Mouse (Mus musculus): ENCODE measurements around the gene Tmem222.
A peak's percentile ranks its signal among the peaks of the same experiment; 100 is the strongest.

Tmem222 gene

DNA sequence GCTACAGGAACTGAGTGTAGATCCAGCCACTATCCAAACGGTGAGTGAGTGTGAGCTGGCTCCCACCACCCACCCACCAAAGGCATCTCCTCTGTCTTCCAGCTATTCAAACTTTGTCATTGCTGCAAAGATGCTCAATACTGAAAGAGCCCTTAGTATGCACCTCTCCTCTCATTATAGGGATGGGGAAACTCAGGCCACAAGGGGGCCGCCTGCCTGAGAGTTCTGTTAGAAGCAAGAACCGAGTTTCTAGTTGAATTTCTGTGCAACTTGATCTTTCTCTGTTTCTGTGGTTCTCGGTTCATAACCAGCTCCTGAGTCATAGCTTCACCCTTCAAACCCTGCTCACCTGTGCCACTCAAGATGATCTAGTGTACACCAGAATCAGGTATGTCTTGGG lies 25.5 kb downstream of the Tmem222 start:
- DNase-seq (ENCODE audit: low read depth, low spot score): no peak

DNA sequence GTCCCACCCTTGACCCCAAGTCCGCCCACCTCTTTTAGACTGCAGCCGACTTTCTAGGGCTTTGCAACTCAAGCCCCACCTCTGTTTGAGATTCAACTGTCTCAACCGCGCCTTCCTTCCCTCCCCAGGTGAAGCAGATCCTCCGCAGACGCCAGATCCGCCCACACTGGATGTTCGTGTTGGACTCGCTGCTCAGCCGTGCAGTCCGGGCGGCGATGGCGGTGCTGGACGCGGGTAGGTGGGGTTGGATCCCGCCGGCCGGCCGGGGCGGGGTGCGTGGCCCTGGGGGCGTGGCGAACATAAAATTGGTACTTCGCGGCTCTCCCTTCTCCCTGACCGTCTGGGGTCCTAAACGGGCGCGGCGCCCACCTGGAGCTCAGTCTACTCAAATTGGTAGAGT lies 26.4 kb downstream of the Tmem222 start:
- DNase-seq (ENCODE audit: low read depth, low spot score): no peak

DNA sequence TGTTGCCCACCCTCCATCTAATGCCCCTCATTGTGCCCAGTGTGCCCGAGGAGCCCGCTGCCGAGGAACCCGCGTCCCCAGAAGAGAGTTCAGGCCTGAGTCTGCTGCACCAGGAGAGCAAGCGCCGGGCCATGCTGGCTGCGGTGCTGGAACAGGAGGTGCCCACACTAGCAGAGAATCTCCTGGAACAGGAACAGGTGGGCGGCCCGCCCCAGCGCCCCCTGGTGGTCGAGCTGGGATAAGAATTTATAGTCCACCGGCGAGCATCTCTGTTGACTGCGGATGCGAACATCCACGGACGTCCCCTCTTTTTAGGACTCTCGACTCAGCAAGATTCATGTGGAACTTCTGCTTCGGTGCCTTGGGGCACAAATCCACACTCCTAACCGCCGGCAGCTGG lies 27.0 kb downstream of the Tmem222 start:
- peak; percentile 55 for DNase-seq (ENCODE audit: low read depth, low spot score)

GRCm38 (mm10) chr4:133247806-133248449 lies 29.7 kb downstream of the Tmem222 start:
- DNase-seq (ENCODE audit: low read depth, low spot score): peak; percentile 69

DNA sequence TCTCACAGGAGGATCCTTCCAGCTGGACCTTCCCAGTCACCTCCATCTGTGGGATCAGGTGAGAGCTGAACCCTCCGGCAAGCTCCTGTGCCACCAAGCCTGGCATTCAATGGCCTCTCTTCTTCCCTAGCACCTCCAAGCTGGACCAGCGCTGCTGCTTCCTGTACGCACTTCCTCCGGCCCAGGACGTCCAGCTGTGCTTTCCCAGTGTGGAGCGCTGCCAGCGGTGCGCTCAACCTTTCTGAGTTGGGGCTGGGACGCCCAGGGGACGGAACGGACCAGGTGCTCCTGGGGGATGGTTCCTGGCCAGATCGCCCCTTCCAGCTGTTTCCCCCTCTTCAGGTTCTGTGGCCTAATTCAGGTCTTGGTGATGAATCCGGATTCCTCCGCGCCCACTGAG lies 30.5 kb downstream of the Tmem222 start:
- no peak for DNase-seq (ENCODE audit: low read depth, low spot score)

DNA sequence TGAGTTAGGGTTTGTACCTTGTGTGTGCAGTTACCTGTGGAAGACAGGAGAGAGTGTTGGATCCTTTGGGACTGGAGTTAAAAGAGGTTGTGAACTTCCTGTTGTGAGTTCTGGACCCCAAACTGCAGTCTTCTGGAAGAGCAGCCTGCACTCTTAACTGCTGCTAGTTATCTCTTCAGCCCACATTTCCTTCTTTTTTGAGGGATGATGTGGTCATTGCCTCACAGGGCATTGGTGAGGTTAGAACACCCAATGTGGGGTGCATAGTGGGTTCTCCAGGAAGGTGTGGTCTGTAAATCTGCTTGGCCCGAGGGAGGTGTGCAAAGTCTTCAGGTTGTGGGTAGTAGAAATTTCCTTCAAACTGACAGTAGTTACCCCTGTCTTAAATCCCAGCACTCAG lies 33.3 kb downstream of the Tmem222 start:
- DNase-seq (ENCODE audit: low read depth, low spot score): no peak

DNA sequence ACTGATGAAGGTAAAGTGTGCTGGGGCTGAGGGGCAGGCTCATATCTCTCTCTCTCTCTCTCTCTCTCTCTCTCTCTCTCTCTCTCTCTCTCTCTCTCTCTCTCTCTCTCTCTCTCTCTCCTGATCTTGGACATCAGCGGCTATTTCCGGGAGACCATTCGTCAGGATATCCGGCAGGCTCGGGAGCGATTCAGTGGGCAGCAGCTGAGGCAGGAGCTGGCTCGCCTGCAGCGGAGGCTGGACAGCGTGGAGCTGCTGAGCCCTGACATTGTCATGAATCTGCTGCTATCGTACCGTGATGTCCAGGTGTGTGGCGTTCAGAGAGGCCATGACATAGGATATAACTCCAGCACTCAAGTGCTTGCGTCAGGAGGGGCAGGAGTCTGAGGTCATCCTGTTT lies 34.1 kb downstream of the Tmem222 start:
- DNase-seq (ENCODE audit: low read depth, low spot score): no peak

DNA sequence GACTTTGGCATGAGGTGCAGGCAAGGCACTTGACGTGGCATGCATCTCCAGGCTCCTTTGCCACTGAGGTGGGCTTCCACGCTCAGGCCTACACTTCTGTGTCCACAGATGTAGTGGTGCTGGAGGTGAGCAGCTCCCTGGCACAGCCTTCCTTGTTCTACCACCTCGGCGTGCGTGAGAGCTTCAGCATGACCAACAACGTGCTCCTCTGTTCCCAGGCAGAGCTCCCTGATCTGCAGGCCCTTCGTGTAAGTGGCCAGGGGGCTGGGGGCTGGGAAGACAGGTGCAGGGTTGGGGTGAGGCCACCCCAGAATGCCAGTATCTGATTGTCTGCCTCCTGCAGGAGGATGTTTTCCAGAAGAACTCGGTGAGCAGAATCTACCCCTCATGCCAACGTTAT lies 34.9 kb downstream of the Tmem222 start:
- DNase-seq (ENCODE audit: low read depth, low spot score): no peak

- peak; percentile 35 for DNase-seq (ENCODE audit: low read depth, low spot score)
Observed at GRCm38 (mm10) chr4:133241910-133242309, 35.7 kb downstream of the Tmem222 start.

DNA sequence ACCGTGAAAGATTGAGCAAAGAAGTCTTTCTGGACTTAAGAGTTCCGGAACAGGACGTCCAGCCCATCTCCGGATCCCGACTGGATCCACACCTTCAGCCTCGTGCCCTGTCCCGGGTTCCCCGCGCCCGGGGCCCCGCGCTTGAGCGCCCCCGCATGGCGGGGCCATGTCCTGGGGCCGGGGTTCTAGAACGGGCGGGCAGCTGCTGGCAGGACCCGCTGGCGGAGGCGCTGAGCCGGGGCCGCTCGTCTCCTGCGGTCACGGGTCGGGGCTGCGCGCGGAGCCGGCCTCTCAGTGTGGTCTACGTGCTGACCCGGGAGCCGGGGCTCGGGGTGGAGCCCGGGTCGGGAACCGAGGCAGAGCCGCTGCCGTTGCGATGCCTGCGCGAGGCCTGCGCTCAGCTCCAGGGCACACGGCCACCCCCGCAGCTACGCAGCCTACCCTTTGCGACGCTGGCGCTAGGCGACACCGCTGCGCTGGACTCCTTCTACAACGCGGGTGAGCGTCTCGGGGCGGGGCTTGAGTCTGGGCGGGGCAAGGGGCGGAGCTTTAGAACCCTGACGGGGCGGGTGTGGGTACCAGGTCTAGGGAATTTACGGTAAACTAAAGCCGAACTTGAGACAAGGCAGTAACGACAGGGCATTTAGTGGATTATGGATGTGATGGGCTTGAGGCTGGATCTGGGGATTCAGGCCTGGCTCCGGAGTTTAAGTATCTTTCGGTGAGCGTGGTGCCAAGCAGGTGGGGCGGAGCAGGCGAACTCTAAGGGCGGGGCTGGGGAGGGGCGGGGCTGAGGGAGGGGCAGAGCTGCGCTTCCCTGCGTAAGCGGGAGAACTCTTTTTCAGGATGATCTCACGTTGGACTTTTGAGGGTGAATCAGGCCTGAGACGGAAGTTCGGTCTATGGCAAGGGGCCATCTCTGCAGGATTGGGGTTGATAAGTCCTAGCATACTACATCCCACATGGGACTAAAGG lies 36.4 kb downstream of the Tmem222 start:
- peak; percentile 74 for DNase-seq (ENCODE audit: low read depth, low spot score)

DNA sequence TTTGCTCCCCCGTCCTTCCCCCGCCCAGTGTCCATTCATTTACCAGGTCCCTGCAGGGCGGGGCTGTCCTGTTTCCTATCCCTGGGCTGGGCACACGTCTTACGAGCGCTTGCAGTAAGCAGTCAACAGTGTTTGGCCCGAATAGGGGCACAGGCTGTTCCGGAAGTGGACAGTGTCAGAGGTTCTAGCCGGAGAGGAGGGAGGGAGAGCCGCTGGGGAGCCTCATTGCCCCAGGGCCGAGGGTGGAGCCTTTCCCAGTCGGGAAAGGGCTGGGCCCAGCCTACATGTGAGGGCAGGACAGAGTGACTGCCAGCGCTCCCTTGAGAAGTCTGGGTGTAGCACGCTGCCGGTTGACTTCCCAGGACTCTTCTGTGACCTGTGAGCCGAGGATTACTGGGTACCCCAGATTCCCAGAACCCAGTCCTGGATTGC lies 37.1 kb downstream of the Tmem222 start, which contains the start of gene Map3k6:
Map3k6 (plus strand) TSS at position 329 of the 432 bp plus-strand sequence.
- DNase-seq (ENCODE audit: low read depth, low spot score): peak; percentile 45

- no peak for DNase-seq (ENCODE audit: low read depth, low spot score)
Observed at GRCm38 (mm10) chr4:133237911-133238310, 39.7 kb downstream of the Tmem222 start.

DNA sequence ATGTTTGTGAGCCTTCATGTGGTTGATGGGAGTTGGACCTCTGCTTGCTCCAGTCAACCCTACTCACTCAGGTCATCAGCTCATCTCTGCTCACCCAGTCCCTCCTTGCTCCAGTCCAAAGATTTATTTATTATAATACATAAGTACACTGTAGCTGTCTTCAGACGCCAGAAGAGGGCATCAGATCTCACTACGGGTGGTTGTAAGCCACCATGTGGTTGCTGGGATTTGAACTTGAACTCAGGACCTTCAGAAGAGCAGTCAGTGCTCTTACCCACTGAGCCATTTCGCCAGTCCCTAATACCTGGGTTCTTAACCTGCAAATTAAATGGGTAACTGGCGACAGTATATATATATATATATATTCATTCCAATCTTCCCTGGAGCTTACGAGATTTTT lies 42.2 kb downstream of the Tmem222 start:
- no peak for DNase-seq (ENCODE audit: low read depth, low spot score)

DNA sequence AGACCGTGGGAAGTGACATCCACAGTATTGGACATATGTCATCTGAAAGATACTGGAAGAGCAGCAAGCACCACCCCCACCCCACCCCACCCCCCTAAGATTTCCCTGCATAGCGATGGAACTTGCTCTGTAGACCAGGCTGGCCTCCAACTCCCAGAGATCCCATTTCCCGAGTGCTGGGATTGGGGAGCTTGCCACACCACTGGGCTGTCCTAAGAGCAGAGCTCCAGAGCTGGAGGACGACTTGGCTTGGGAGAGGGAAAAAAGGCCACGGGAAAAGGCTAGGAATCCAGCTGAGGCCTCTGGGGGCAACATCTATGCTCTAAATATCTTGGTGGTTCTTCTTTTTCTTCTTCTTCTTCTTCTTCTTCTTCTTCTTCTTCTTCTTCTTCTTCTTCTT lies 42.8 kb downstream of the Tmem222 start:
- no peak for DNase-seq (ENCODE audit: low read depth, low spot score)

DNA sequence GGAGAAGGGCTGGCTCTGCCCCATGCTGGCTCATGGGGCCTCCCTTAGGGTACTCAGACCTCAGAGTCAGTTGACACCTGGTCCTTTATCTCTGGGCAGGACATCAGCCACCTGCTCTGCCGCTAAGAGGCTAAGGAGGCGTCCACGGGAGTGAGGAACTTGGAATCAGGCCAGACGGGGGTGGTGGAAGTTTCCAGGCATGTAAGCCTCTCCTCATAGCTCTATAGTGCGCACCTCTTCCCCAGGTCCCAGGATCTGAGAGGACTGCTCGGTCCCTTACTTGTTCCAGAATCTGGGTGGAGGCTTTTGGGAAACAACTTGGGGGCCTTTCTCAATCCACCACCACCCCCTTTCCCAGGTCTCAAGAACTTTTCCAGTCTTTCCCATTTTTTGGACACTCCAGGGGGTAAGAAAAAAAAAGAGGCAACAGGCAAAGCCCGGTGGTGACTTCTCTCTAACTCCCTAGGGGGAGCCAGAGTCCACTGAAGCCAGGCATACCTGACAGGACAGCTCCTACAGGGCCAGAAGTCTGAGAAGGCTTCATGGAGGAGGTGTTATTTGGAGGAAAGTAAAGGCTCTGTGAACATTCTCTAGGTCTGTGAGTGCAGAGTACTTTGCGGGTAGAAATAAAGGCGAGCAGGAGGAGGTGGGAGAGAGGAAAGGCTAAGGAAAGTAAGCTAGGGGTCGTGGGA lies 44.2 kb downstream of the Tmem222 start:
- DNase-seq (ENCODE audit: low read depth, low spot score): no peak

GRCm38 (mm10) chr4:133229582-133229981 lies 48.0 kb downstream of the Tmem222 start:
- DNase-seq (ENCODE audit: low read depth, low spot score): no peak

- DNase-seq (ENCODE audit: low read depth, low spot score): no peak
Observed at GRCm38 (mm10) chr4:133227636-133228035, 50.0 kb downstream of the Tmem222 start.

- DNase-seq (ENCODE audit: low read depth, low spot score): no peak
Observed at GRCm38 (mm10) chr4:133226073-133226472, 51.5 kb downstream of the Tmem222 start.

DNA sequence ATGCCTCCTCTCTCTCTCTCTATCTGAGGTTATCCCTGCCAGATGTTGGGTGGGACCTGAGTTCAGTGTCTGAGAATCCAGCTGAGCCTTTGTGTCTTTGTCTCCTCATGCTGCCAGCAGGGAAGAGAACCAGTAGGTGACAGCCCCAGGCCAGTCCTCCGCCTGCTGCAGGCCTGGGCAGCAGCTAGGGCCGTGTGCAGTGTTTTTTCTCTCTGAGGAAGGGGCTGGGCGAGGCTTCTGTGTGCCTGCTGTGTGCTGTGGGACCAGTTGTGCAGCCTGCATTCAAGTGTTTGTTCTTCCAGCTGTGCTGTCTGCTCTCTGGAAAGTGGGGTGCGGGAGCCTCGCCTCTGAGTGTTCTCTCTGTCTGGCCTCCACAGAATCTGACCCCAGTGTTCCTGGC lies 53.7 kb downstream of the Tmem222 start:
- no peak for DNase-seq (ENCODE audit: low read depth, low spot score)

GRCm38 (mm10) chr4:133221701-133222100 lies 55.9 kb downstream of the Tmem222 start:
- DNase-seq (ENCODE audit: low read depth, low spot score): no peak

DNA sequence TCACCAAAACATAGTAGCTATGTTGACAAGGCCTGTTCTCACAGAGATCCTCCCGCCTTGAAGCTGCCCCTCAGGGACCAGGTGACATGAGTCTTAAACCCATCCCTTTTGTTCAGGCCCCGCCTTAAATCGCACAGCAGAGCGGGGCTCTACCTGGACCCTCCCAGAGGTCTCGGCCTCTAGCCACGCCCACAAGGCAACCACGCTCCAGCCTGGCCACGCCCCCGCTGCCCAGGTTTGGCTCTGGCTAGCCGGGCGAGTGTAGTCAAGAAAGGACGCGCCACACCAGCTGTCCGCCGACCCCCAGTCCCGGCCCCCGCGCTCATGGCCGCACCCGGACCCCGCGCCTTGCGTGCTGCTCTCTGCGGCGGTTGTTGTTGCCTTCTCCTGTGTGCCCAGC lies 56.9 kb downstream of the Tmem222 start:
- DNase-seq (ENCODE audit: low read depth, low spot score): no peak

DNA sequence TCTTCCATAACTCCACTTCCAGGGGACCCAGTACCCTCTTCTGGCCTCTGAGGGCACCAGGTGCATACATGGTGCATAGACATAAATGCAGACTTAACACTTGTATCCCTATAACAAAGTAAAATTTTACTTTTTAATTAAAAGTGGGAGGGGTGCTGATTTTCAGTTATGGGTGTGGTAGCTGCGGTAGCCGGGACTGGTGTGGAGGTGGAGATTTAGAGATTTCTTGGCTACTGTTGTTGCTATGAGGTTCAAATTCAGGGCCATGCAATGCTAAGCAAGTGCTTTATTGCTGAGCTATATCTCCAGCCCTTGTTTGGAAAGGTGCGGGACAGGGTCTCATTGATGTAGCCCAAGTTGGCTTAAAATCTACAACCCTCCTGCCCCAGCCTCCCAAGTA lies 58.8 kb downstream of the Tmem222 start:
- DNase-seq (ENCODE audit: low read depth, low spot score): no peak
